Mouse (Mus musculus): ENCODE results near the gene Mtx2.

DNA sequence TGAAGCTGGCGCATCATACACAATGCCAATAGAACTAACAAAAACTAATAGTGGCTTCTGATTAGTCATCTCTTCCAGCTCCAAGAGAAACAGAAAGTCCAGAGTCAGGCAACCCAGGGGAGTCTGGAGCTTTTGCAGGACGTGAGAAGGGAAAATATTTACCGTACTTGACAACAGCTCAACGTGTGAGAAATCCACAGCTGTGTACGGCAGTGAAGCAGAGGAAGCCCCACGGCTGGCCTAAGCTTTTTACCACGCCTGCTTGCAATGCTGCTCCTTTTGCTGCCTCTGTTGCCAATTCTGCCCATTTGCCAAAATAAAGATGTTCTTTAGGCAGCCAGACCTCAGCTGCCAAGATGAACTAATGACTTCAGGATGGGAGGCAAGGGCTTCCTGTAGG lies 30.1 kb upstream of the Mtx2 start:
- TF ChIP-seq CTCF (IDR thresholded peaks at IDR 0.05; ENCODE audit: control insufficient read depth, insufficient read depth, insufficient read length) (no peak), FOSL1 (IDR thresholded peaks at IDR 0.05; ENCODE audit: insufficient read depth, low read length, poor library complexity, severe bottlenecking) (no peak), MYOG (IDR thresholded peaks at IDR 0.05; ENCODE audit: control insufficient read depth, extremely low read depth, insufficient read length) (no peak), USF1 (IDR thresholded peaks at IDR 0.05; ENCODE audit: low read depth) (no peak), MAX (IDR thresholded peaks at IDR 0.05) (no peak), CEBPB (IDR thresholded peaks at IDR 0.05; ENCODE audit: low read depth) (no peak), MYOD1 (IDR thresholded peaks at IDR 0.05; ENCODE audit: control insufficient read depth, insufficient read length, low read depth) (no peak)

All from C2C12 (cell line).